Mouse (Mus musculus) embryonic fibroblast, embryonic 13.5 days (primary cell): ENCODE data around the gene Tlr8.

ENCODE experiments used
- CTCF ChIP-seq: IDR thresholded peaks from 2 replicates; pipeline ENCODE4 v1.5.1; 2011; ENCODE audit warnings: mild to moderate bottlenecking, control low read depth, low read length, moderate library complexity, borderline replicate concordance; ENCODE audit not compliant: insufficient read depth
- POLR2A ChIP-seq: IDR thresholded peaks from 2 replicates; pipeline ENCODE4 v1.6.1; 2011; ENCODE audit warnings: low read depth, mild to moderate bottlenecking, control low read depth, low read length, moderate library complexity

- TF ChIP-seq CTCF (no peak), POLR2A (no peak)
These were observed 52.1 kb downstream of the Tlr8 start for GRCm38 (mm10) chrX:167211871-167212555.
